Mouse (Mus musculus) G1E (cell line): ENCODE data around the gene Glis2. TPM values are rescaled to one million over a fixed set of nuclear protein-coding genes. Genes with fewer than 3 reads are reported as not detected.

ENCODE experiments used
- ATAC-seq: 2 replicates; pipeline ENCODE4 v1.8.0; 2016; ENCODE audit warnings: mild to moderate bottlenecking; ENCODE audit not compliant: insufficient number of reproducible peaks, poor library complexity, low FRiP score, severe bottlenecking; ENCODE audit errors: extremely low read depth
- DNase-seq: peaks from one replicate; pipeline ENCODE4 v3.0.0; 2012; ENCODE audit warnings: low spot score
- H3K27me3 ChIP-seq: 2 replicates; pipeline ENCODE4 v1.6.1; 2012; ENCODE audit warnings: mild to moderate bottlenecking, low read length, inconsistent platforms; ENCODE audit not compliant: insufficient read depth
- H3K36me3 ChIP-seq: replicated peaks from 2 replicates; pipeline ENCODE3; 2012; ENCODE audit warnings: mild to moderate bottlenecking, inconsistent platforms
- H3K4me1 ChIP-seq: 2 replicates; pipeline ENCODE4 v1.6.1; 2012; ENCODE audit warnings: low read depth, low read length, inconsistent platforms, mixed read lengths; ENCODE audit not compliant: insufficient read depth
- H3K4me3 ChIP-seq: 2 replicates; pipeline ENCODE4 v1.5.1; 2012; ENCODE audit warnings: low read depth, mild to moderate bottlenecking, inconsistent platforms, low read length, moderate library complexity, mixed read lengths
- H3K9me3 ChIP-seq: replicated peaks from 2 replicates; pipeline ENCODE4 v1.6.1; 2012; ENCODE audit warnings: inconsistent platforms
- CTCF ChIP-seq: IDR thresholded peaks from 2 replicates; pipeline ENCODE4 v1.5.1; 2012; ENCODE audit warnings: low read depth, low read length, inconsistent platforms, mixed read lengths
- GATA1 ChIP-seq: IDR thresholded peaks from 2 replicates; pipeline ENCODE4 v1.6.1; 2012; ENCODE audit warnings: borderline replicate concordance, low read length, inconsistent platforms, mixed read lengths
- GATA2 ChIP-seq: IDR thresholded peaks from 2 replicates; pipeline ENCODE4 v1.6.1; 2012; ENCODE audit warnings: low read depth, low read length, inconsistent platforms, borderline replicate concordance
- POLR2AphosphoS5 ChIP-seq: IDR thresholded peaks from 2 replicates; pipeline ENCODE4 v1.6.1; 2012; ENCODE audit warnings: low read depth, low read length, inconsistent platforms; ENCODE audit not compliant: insufficient replicate concordance
- TAL1 ChIP-seq: conservative IDR thresholded peaks from 2 replicates; pipeline ENCODE4 v1.6.1; 2012; ENCODE audit warnings: low read depth, low read length, inconsistent platforms, mixed read lengths
- polyA plus RNA-seq: library from polyadenylated mRNA; stranded (reverse); fragments of >175 nt; gene quantifications from 2 replicates; pipeline ENCODE4 v1.2.3, GENCODE M21; 2012
- total RNA-seq, 2 experiments: library from RNA; stranded (forward) in 1 of 2; stranded (reverse) in 1 of 2; fragments of 200-1000 nt in 1 of 2; fragments of >200 nt in 1 of 2; fragmentation: Nextera tagmentation in 1 of 2; gene quantifications; 2 replicates each; pipeline ENCODE4 v1.2.3; 2014 to 2017

Glis2 gene
- total and polyA plus RNA-seq, 3 experiments: 1.0 to 2.8 (median 2.6) TPM

GRCm38 (mm10) chr16:4600701-4601310, 6.3 kb downstream of the Glis2 start:
- Histone ChIP-seq H3K4me3 (no peak overlapping the region), H3K36me3 (no peaks in the 10 kb centered on the region), H3K4me1 (peaks cover 17% of the 10 kb centered on the region), H3K27me3 (peaks cover 89% of the 10 kb centered on the region), H3K9me3 (no peaks in the 10 kb centered on the region)
- DNase-seq: no peak
- TF ChIP-seq GATA1 (no peak), POLR2AphosphoS5 (no peak), CTCF (no peak), GATA2 (no peak), TAL1 (no peak)
- no peak for ATAC-seq

- Histone ChIP-seq H3K27me3 (peaks cover 89% of the 10 kb centered on the region), H3K4me1 (peaks cover 15% of the 10 kb centered on the region)
Observed at GRCm38 (mm10) chr16:4602189-4602588, 7.7 kb downstream of the Glis2 start.

GRCm38 (mm10) chr16:4602766-4603452, 8.4 kb downstream of the Glis2 start:
- Histone ChIP-seq H3K36me3 (no peaks in the 10 kb centered on the region), H3K27me3 (peaks cover 85% of the 10 kb centered on the region)
- ATAC-seq: no peak

More at GRCm38 (mm10) chr16:4602189-4602588, 7.7 kb downstream of the Glis2 start:
- no peak for TF ChIP-seq GATA2
- no peak for TF ChIP-seq POLR2AphosphoS5
- no peak for TF ChIP-seq TAL1
- no peak for TF ChIP-seq GATA1
- no peak for TF ChIP-seq CTCF
- no peaks in the 10 kb centered on the region for H3K9me3 ChIP-seq
- no peak for ATAC-seq
- DNase-seq: no peak
- H3K4me3 ChIP-seq: no peak overlapping the region
- no peaks in the 10 kb centered on the region for H3K36me3 ChIP-seq

GRCm38 (mm10) chr16:4603453-4603837, 8.9 kb downstream of the Glis2 start:
- ATAC-seq: no peak

More at GRCm38 (mm10) chr16:4602766-4603452, 8.4 kb downstream of the Glis2 start:
- Histone ChIP-seq H3K4me1 (peaks cover 20% of the 10 kb centered on the region), H3K9me3 (no peaks in the 10 kb centered on the region), H3K4me3 (no peak overlapping the region)
- TF ChIP-seq GATA1 (no peak), TAL1 (no peak), POLR2AphosphoS5 (no peak), CTCF (no peak), GATA2 (no peak)
- no peak for DNase-seq

GRCm38 (mm10) chr16:4604293-4604837, 9.9 kb downstream of the Glis2 start:
- DNase-seq: no peak
- no peak for ATAC-seq
- H3K4me1 ChIP-seq: peaks cover 25% of the 10 kb centered on the region
- H3K9me3 ChIP-seq: no peaks in the 10 kb centered on the region
- no peak overlapping the region; the same call in 1 of the 2 replicates for H3K4me3 ChIP-seq
- H3K27me3 ChIP-seq: peaks cover 82% of the 10 kb centered on the region
- no peaks in the 10 kb centered on the region for H3K36me3 ChIP-seq
- TF ChIP-seq CTCF: no peak
- no peak for TF ChIP-seq GATA1
- no peak for TF ChIP-seq TAL1
- TF ChIP-seq POLR2AphosphoS5: no peak
- TF ChIP-seq GATA2: no peak

More at GRCm38 (mm10) chr16:4603453-4603837, 8.9 kb downstream of the Glis2 start:
- H3K4me3 ChIP-seq: no peak overlapping the region
- TF ChIP-seq GATA2: no peak
- no peak for TF ChIP-seq CTCF
- no peak for TF ChIP-seq GATA1
- TF ChIP-seq TAL1: no peak
- no peak for TF ChIP-seq POLR2AphosphoS5
- DNase-seq: no peak
- no peaks in the 10 kb centered on the region for H3K9me3 ChIP-seq
- H3K27me3 ChIP-seq: peaks cover 83% of the 10 kb centered on the region
- peaks cover 23% of the 10 kb centered on the region for H3K4me1 ChIP-seq
- H3K36me3 ChIP-seq: no peaks in the 10 kb centered on the region

- no peak for TF ChIP-seq POLR2AphosphoS5
- no peak for TF ChIP-seq TAL1
- TF ChIP-seq CTCF: no peak
- Histone ChIP-seq H3K4me3 (no peak overlapping the region), H3K9me3 (no peaks in the 10 kb centered on the region), H3K36me3 (no peaks in the 10 kb centered on the region), H3K4me1 (peaks cover 25% of the 10 kb centered on the region), H3K27me3 (peaks cover 72% of the 10 kb centered on the region)
- DNase-seq: no peak
- no peak for ATAC-seq
Observed at GRCm38 (mm10) chr16:4605514-4606131, 11.1 kb downstream of the Glis2 start.
